Mouse (Mus musculus): ENCODE data around the gene Zfp687.

The Zfp687 gene

GRCm38 (mm10) chr3:94965878-94966277 is 49.4 kb downstream of the Zfp687 start:
- no peak for DNase-seq (ENCODE audit: low read depth in 1 of 2, low spot score in 2 of 2)

GRCm38 (mm10) chr3:94964989-94965388 is 50.3 kb downstream of the Zfp687 start:
- DNase-seq (ENCODE audit: low read depth in 1 of 2, low spot score in 2 of 2) = no peak

GRCm38 (mm10) chr3:94960322-94960721 is 54.9 kb downstream of the Zfp687 start:
- DNase-seq (ENCODE audit: low read depth in 1 of 2, low spot score in 2 of 2) = no peak

- DNase-seq (ENCODE audit: low read depth in 1 of 2, low spot score in 2 of 2) = no peak
Measured at GRCm38 (mm10) chr3:94959871-94960270, 55.4 kb downstream of the Zfp687 start.

- no peak for DNase-seq (ENCODE audit: low read depth in 1 of 2, low spot score in 2 of 2)
Measured at GRCm38 (mm10) chr3:94958295-94958694, 57.0 kb downstream of the Zfp687 start.
